Mouse (Mus musculus) megakaryocyte-erythroid progenitor cell, adult 5-6 weeks (primary cell): ENCODE measurements around the gene Enox1. TPM values are rescaled to one million over a fixed set of nuclear protein-coding genes. Genes with fewer than 3 reads are reported as not detected.
A peak's percentile ranks its signal among the peaks of the same experiment; 100 is the strongest.
"Not testable (repeated sequence)": the region's sequence is repeated elsewhere in the genome, so short reads cannot be mapped to it uniquely, and the experiment has no call there.

Source experiments
- ATAC-seq: replicated peaks from 2 replicates; pipeline ENCODE4 v1.8.0; 2016; ENCODE audit warnings: mild to moderate bottlenecking, inconsistent platforms; ENCODE audit not compliant: severe bottlenecking, poor library complexity, low FRiP score, low TSS enrichment
- total RNA-seq, 2 experiments: library from RNA; stranded (forward) in 1 of 2; stranded (reverse) in 1 of 2; fragments of 200-1000, 215-1000 nt in 1 of 2; fragments of >200 nt in 1 of 2; fragmentation: Nextera tagmentation in 1 of 2; gene quantifications; 2 replicates each; pipeline ENCODE4 v1.2.3; 2014 to 2017

Enox1 gene
- total RNA-seq, 2 experiments from 2014 or later: not detected

- not testable (repeated sequence) for ATAC-seq
These were observed 383.0 kb downstream of the Enox1 start for GRCm38 (mm10) chr14:77539563-77539962.

- ATAC-seq: no peak
These were observed 385.4 kb downstream of the Enox1 start for GRCm38 (mm10) chr14:77541925-77542324.

- no peak for ATAC-seq
These were observed 390.1 kb downstream of the Enox1 start for GRCm38 (mm10) chr14:77546531-77547274.

- ATAC-seq: no peak
These were observed 390.8 kb downstream of the Enox1 start for GRCm38 (mm10) chr14:77547351-77547750.

- peak; percentile 59 for ATAC-seq
These were observed 392.4 kb downstream of the Enox1 start for GRCm38 (mm10) chr14:77548963-77549362.

- ATAC-seq: peak; percentile 97
These were observed 401.0 kb downstream of the Enox1 start for GRCm38 (mm10) chr14:77557446-77558070.

- ATAC-seq: no peak
These were observed 402.3 kb downstream of the Enox1 start for GRCm38 (mm10) chr14:77558910-77559309.

- no peak for ATAC-seq
These were observed 403.2 kb downstream of the Enox1 start for GRCm38 (mm10) chr14:77559792-77560191.

GRCm38 (mm10) chr14:77561808-77562583 lies 405.4 kb downstream of the Enox1 start:
- ATAC-seq: no peak

- ATAC-seq: no peak
These were observed 407.4 kb downstream of the Enox1 start for GRCm38 (mm10) chr14:77563922-77564321.

GRCm38 (mm10) chr14:77567120-77567519 lies 410.6 kb downstream of the Enox1 start:
- ATAC-seq: no peak

GRCm38 (mm10) chr14:77574436-77574835 lies 417.9 kb downstream of the Enox1 start:
- ATAC-seq: no peak

- no peak for ATAC-seq
These were observed 419.8 kb downstream of the Enox1 start for GRCm38 (mm10) chr14:77576411-77576810.

- ATAC-seq: no peak
These were observed 421.1 kb downstream of the Enox1 start for GRCm38 (mm10) chr14:77577481-77578251.

GRCm38 (mm10) chr14:77578355-77578754 lies 421.8 kb downstream of the Enox1 start:
- ATAC-seq: no peak

GRCm38 (mm10) chr14:77580106-77580936 lies 423.8 kb downstream of the Enox1 start:
- ATAC-seq: no peak

GRCm38 (mm10) chr14:77580937-77581270 lies 424.3 kb downstream of the Enox1 start:
- no peak for ATAC-seq

- no peak for ATAC-seq
These were observed 425.1 kb downstream of the Enox1 start for GRCm38 (mm10) chr14:77581616-77582015.

GRCm38 (mm10) chr14:77584426-77584825 lies 427.9 kb downstream of the Enox1 start:
- ATAC-seq: no peak
